Mouse (Mus musculus) cerebellum, adult (tissue): Measurements from ENCODE around the gene 1700028J19Rik.

Experiments used
- ATAC-seq: cut with Nextera tagmentation; 2 replicates; pipeline ENCODE4 v1.9.2; 2017; ENCODE audit warnings: mild to moderate bottlenecking, moderate library complexity, mixed read lengths; ENCODE audit not compliant: insufficient number of reproducible peaks, low FRiP score, low TSS enrichment

Gene 1700028J19Rik

GRCm38 (mm10) chr7:44246055-44246983 lies at the start of gene 1700028J19Rik, which contains the start of gene 2410002F23Rik:
1700028J19Rik (minus strand) TSS chr7:44246695.
2410002F23Rik (plus strand) TSS chr7:44246722.
- ATAC-seq: peak; percentile 89

GRCm38 (mm10) chr7:44291418-44291817 lies 44.9 kb upstream of the 1700028J19Rik start:
- ATAC-seq: no peak

GRCm38 (mm10) chr7:44290986-44291385 lies 44.5 kb upstream of the 1700028J19Rik start:
- no peak for ATAC-seq

GRCm38 (mm10) chr7:44287760-44288159 lies 41.3 kb upstream of the 1700028J19Rik start:
- no peak for ATAC-seq

- no peak for ATAC-seq
These were observed 35.1 kb upstream of the 1700028J19Rik start for GRCm38 (mm10) chr7:44281586-44281985.

- no peak for ATAC-seq
These were observed 34.5 kb upstream of the 1700028J19Rik start for GRCm38 (mm10) chr7:44280959-44281358.

- ATAC-seq: no peak; the same call in 1 of the 2 replicates
These were observed 30.7 kb upstream of the 1700028J19Rik start for GRCm38 (mm10) chr7:44277250-44277622.

- no peak for ATAC-seq
These were observed 30.2 kb upstream of the 1700028J19Rik start for GRCm38 (mm10) chr7:44276461-44277249.

- ATAC-seq: no peak
These were observed 29.1 kb upstream of the 1700028J19Rik start for GRCm38 (mm10) chr7:44275546-44275945.

GRCm38 (mm10) chr7:44274096-44274495 lies 27.6 kb upstream of the 1700028J19Rik start:
- no peak for ATAC-seq

GRCm38 (mm10) chr7:44273446-44273845 lies 27.0 kb upstream of the 1700028J19Rik start:
- ATAC-seq: no peak

GRCm38 (mm10) chr7:44272546-44272945 lies 26.1 kb upstream of the 1700028J19Rik start:
- no peak for ATAC-seq

GRCm38 (mm10) chr7:44271309-44271708 lies 24.8 kb upstream of the 1700028J19Rik start:
- no peak for ATAC-seq

- ATAC-seq: no peak
These were observed 22.9 kb upstream of the 1700028J19Rik start for GRCm38 (mm10) chr7:44269397-44269796.

- ATAC-seq: no peak
These were observed 21.6 kb upstream of the 1700028J19Rik start for GRCm38 (mm10) chr7:44268117-44268516.

- peak; percentile 87 for ATAC-seq
These were observed 16.5 kb upstream of the 1700028J19Rik start for GRCm38 (mm10) chr7:44262791-44263643.

GRCm38 (mm10) chr7:44261147-44261546 lies 14.7 kb upstream of the 1700028J19Rik start, which contains the start of gene Gm15517:
Gm15517 (plus strand) TSS chr7:44261447.
- ATAC-seq: no peak

- no peak for ATAC-seq
These were observed 13.9 kb upstream of the 1700028J19Rik start for GRCm38 (mm10) chr7:44260410-44260809.

GRCm38 (mm10) chr7:44257278-44257677 lies 10.8 kb upstream of the 1700028J19Rik start, which contains the start of gene Acp4:
Acp4 (minus strand) TSS chr7:44257378.
- ATAC-seq: no peak

GRCm38 (mm10) chr7:44254930-44255329 lies 8.4 kb upstream of the 1700028J19Rik start:
- no peak for ATAC-seq
